Mouse (Mus musculus): ENCODE results near the gene Tti1.

Tti1 gene

GRCm38 (mm10) chr2:157974604-157975501 lies 53.4 kb downstream of the Tti1 start:
- no peak for DNase-seq (ENCODE audit: low spot score in 2 of 2)

GRCm38 (mm10) chr2:157970669-157971068 lies 57.6 kb downstream of the Tti1 start:
- DNase-seq (ENCODE audit: low spot score in 2 of 2) = peak; percentile 15 to 26

DNA sequence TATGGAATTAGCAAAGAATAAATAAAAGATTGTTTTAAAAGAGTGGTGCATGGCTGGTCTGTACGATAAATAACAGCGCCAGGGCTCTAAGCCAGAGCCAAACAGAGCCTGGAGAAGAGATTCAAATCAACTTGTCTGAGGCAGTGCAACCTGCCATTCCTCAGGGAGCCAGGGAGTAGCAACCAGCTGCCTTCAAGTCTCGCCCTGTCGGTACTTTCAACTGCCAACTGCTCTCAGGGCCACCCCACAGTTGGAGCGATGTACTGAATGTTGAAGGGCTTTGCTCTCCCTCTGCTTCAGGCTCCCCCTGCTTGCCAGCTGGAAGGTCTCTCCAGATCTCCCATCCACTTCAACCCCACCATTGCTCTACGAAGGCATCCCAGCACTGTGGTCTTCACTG lies 58.1 kb downstream of the Tti1 start:
- DNase-seq (ENCODE audit: low spot score in 2 of 2) = no peak

DNA sequence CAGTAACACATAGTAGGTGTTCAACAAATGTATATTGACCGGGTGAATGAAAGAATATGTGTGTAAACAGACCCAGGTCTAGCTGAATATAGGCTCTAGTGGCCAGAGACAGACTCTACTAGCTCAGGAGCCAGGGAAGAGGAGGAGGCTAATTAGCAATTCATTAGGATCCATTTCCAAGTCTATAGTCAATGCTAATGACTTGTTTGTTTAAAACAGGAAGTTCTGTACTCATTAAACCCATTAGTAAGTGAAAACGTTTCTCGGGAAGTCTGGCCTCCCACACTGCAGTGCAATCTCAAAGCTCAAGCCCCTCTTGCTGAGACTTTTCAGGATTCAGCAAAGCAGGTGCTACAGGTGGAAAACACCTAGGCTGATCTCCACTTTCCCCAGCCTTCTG lies 60.4 kb downstream of the Tti1 start:
- DNase-seq (ENCODE audit: low spot score in 2 of 2) = no peak

GRCm38 (mm10) chr2:157957707-157958108 lies 70.5 kb downstream of the Tti1 start:
- DNase-seq (ENCODE audit: low spot score in 2 of 2) = no peak

- no peak for DNase-seq (ENCODE audit: low spot score in 2 of 2)
Observed at GRCm38 (mm10) chr2:157953978-157954377, 74.3 kb downstream of the Tti1 start.

GRCm38 (mm10) chr2:157944156-157944893 lies 83.9 kb downstream of the Tti1 start:
- DNase-seq (ENCODE audit: low spot score in 2 of 2) = no peak

- DNase-seq (ENCODE audit: low spot score in 2 of 2) = peak; percentile 25 to 44
Observed at GRCm38 (mm10) chr2:157943514-157944155, 84.6 kb downstream of the Tti1 start.

DNA sequence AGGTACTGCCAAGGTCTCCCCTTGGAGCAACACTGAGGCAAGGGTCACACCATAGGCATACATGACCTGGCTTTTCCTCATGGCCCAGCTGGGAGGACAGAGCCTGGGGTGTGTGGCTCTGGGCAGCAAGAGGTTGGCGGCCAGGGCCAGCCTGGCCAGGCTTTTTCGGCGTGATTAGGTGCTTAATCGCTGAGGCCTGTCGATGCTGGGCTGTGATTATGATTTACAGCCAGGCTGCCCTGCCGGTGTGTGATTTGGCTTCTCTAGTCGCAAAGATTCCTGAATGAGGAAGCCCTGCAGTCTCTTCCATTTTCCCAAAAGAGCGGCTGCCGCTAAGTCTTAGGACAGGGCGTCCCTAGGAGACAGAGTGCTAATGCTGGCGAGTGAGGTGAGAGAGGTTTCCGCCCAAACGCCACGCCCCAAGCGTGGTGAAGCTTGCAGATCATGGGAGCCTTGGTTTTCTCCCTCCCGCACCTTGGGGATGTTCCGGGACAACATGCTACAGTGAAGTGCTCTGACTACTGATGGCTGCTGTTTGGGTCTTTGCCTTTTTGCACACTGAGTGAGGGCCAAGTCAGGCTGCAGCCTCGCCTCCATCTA lies 87.5 kb downstream of the Tti1 start:
- no peak for DNase-seq (ENCODE audit: low spot score in 2 of 2)

- DNase-seq (ENCODE audit: low spot score in 2 of 2) = no peak
Observed at GRCm38 (mm10) chr2:157936676-157937075, 91.6 kb downstream of the Tti1 start.

DNA sequence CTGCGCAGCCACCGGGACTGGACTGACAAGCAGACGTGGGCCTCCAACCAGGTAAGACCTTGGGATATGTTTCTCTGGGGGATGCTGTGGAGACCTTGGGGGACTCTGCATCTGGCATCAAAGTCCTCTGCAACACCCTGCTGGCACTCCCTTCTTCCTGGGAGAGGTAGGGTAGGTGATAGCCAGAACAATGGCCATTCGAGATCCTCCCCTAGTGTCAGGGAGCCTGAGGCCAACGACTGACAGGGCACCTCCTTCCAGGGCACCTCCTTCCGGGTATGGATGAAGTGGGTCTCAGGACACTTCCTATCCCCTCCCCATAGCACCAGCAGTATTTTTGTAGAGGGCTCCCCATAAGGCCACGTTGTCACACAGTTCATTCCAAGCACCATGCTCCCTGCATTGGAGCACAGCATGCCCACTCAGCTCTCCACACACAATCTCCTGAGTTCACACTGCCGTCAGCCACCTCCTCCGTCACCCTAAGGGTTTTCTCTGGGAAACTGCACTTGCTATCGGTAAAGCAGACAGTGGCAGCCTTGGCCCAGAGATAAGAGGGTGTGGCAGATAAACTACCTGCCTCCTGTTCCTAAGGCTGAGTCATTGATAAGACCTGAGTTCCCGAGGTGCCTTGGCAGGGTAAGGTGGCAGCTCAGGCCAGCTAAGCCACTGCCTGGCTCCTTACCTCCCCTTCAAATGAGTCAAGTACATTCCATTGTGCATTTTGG lies 92.6 kb downstream of the Tti1 start:
- DNase-seq (ENCODE audit: low spot score in 2 of 2) = no peak

DNA sequence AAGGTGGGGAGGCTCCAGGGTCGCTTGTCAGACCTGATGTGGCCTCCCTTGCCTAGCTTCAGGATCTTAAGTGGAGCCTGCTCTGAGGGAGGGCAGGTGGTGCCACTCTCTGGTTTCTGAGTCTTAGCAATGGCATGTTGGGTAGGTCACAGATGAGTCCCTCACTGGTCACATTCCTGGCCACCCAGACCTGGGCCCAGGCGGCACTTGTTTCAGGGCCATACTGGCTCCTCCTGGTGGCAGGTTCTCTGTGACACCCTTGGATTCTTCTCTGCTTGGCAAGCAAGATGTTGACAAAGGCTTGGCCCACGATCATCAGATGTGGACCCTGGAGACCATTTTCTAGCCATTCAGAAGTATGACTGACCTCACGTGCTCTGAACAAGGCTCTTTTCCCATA lies 95.6 kb downstream of the Tti1 start:
- DNase-seq (ENCODE audit: low spot score in 2 of 2) = no peak
